Mouse (Mus musculus) neural tube, embryonic 14.5 days (tissue): ENCODE data around the gene Slc37a1. TPM values are rescaled to one million over a fixed set of nuclear protein-coding genes. Genes with fewer than 3 reads are reported as not detected.

Experiments
- ATAC-seq: fragments of 200-750 bp; cut with Nextera tagmentation; 2 replicates; pipeline ENCODE4 v1.8.0; 2017; ENCODE audit warnings: low read depth, mild to moderate bottlenecking, moderate TSS enrichment, moderate library complexity
- H3K27ac ChIP-seq: fragments of 300-500 bp; sonication (generic); 2 replicates; pipeline ENCODE4 v1.5.1; 2014; ENCODE audit warnings: low read depth, mild to moderate bottlenecking, control low read depth, low read length, moderate library complexity, mixed read lengths
- H3K27me3 ChIP-seq: fragments of 300-500 bp; sonication (generic); 2 replicates; pipeline ENCODE4 v1.6.1; 2014; ENCODE audit warnings: low read length; ENCODE audit not compliant: control insufficient read depth, insufficient read depth
- H3K36me3 ChIP-seq: fragments of 300-500 bp; sonication (generic); 2 replicates; pipeline ENCODE4 v1.6.1; 2014; ENCODE audit warnings: low read length, mixed read lengths; ENCODE audit not compliant: control insufficient read depth, insufficient read depth
- H3K4me1 ChIP-seq: fragments of 300-500 bp; sonication (generic); 2 replicates; pipeline ENCODE4 v1.6.1; 2014; ENCODE audit warnings: low read length; ENCODE audit not compliant: control insufficient read depth, insufficient read depth
- H3K4me2 ChIP-seq: fragments of 300-500 bp; sonication (generic); 2 replicates; pipeline ENCODE4 v1.6.1; 2014; ENCODE audit warnings: mild to moderate bottlenecking, low read depth, low read length, control low read depth
- H3K4me3 ChIP-seq: fragments of 300-500 bp; sonication (generic); 2 replicates; pipeline ENCODE4 v1.5.1; 2014; ENCODE audit warnings: low read depth, low read length, control low read depth, mixed read lengths
- H3K9ac ChIP-seq: fragments of 300-500 bp; sonication (generic); replicated peaks from 2 replicates; pipeline ENCODE4 v1.6.1; 2014; ENCODE audit warnings: low read depth, mild to moderate bottlenecking, control low read depth, low read length, mixed read lengths
- H3K9me3 ChIP-seq: fragments of 300-500 bp; sonication (generic); 2 replicates; pipeline ENCODE4 v1.6.1; 2016; ENCODE audit warnings: low read length; ENCODE audit not compliant: control insufficient read depth
- WGBS: fragments of 180-500 bp; shearing (Covaris S2); extraction: QIAGEN DNeasy Blood & Tissue Kit; methylation state at CpG from one replicate; pipeline ENCODE4 v1.1.7; 2014; 5-methylcytosine and 5-hydroxymethylcytosine counted together
- polyA plus RNA-seq: library from polyadenylated mRNA; unstranded; fragments of >200 nt; fragmentation: Nextera tagmentation; extraction: Ambion mirVana; gene quantifications from 2 replicates; pipeline ENCODE4 v1.2.1, GENCODE M21; 2014

The Slc37a1 gene
- polyA plus RNA-seq, 1 experiment from 2014 or later = 10.1 TPM

GRCm38 (mm10) chr17:31325451-31326219, 39.0 kb downstream of the Slc37a1 start:
- no peak overlapping the region for H3K9ac ChIP-seq
- H3K4me1 ChIP-seq = peaks cover 2% of the 10 kb centered on the region; the same call in 1 of the 2 replicates
- no peaks in the 10 kb centered on the region for H3K27me3 ChIP-seq
- H3K9me3 ChIP-seq = no peaks in the 10 kb centered on the region
- peak overlapping the region; percentile 10; the same call in 1 of the 2 replicates for H3K27ac ChIP-seq
- no peak overlapping the region for H3K4me2 ChIP-seq
- WGBS = 67% methylated on average over 13 of the region's 13 CpGs
- no peak; the same call in 1 of the 2 replicates for ATAC-seq
- H3K36me3 ChIP-seq = no peaks in the 10 kb centered on the region
- H3K4me3 ChIP-seq = no peak overlapping the region

GRCm38 (mm10) chr17:31326220-31326852, 39.7 kb downstream of the Slc37a1 start:
- Histone ChIP-seq H3K27me3 (no peaks in the 10 kb centered on the region), H3K4me2 (no peak overlapping the region), H3K4me1 (peaks cover 2% of the 10 kb centered on the region; the same call in 1 of the 2 replicates), H3K4me3 (no peak overlapping the region), H3K9ac (no peak overlapping the region), H3K27ac (peak overlapping the region; percentile 10; the same call in 1 of the 2 replicates), H3K9me3 (no peaks in the 10 kb centered on the region), H3K36me3 (no peaks in the 10 kb centered on the region)
- WGBS = 25% methylated on average over 9 of the region's 9 CpGs
- ATAC-seq = 0 out of 2 replicates have a peak, but pooled peaks have one; percentile 13

GRCm38 (mm10) chr17:31328466-31328865, 41.9 kb downstream of the Slc37a1 start:
- WGBS = 70% methylated on average over 4 of the region's 4 CpGs
- no peak overlapping the region for H3K4me2 ChIP-seq
- no peaks in the 10 kb centered on the region for H3K27me3 ChIP-seq
- no peaks in the 10 kb centered on the region for H3K36me3 ChIP-seq
- no peak overlapping the region for H3K9ac ChIP-seq
- H3K27ac ChIP-seq = no peak overlapping the region
- no peak overlapping the region for H3K4me3 ChIP-seq
- peak; percentile 42; the same call in 1 of the 2 replicates for ATAC-seq
- no peaks in the 10 kb centered on the region for H3K9me3 ChIP-seq
- H3K4me1 ChIP-seq = peaks cover 2% of the 10 kb centered on the region; the same call in 1 of the 2 replicates

GRCm38 (mm10) chr17:31330622-31331021, 44.0 kb downstream of the Slc37a1 start:
- Histone ChIP-seq H3K27ac (no peak overlapping the region), H3K4me3 (no peak overlapping the region), H3K4me1 (peaks cover 2% of the 10 kb centered on the region; the same call in 1 of the 2 replicates), H3K4me2 (no peak overlapping the region), H3K9ac (no peak overlapping the region), H3K9me3 (no peaks in the 10 kb centered on the region), H3K36me3 (no peaks in the 10 kb centered on the region), H3K27me3 (no peaks in the 10 kb centered on the region)
- WGBS = 32% methylated on average over 4 of the region's 4 CpGs
- 0 out of 2 replicates have a peak, but pooled peaks have one; percentile 28 for ATAC-seq

GRCm38 (mm10) chr17:31331273-31331672, 44.7 kb downstream of the Slc37a1 start:
- Histone ChIP-seq H3K4me3 (no peak overlapping the region), H3K36me3 (no peaks in the 10 kb centered on the region), H3K9ac (no peak overlapping the region), H3K4me2 (no peak overlapping the region), H3K4me1 (peaks cover 2% of the 10 kb centered on the region; the same call in 1 of the 2 replicates), H3K9me3 (no peaks in the 10 kb centered on the region), H3K27ac (no peak overlapping the region), H3K27me3 (no peaks in the 10 kb centered on the region)
- no peak for ATAC-seq
- 90% methylated on average over 6 of the region's 6 CpGs for WGBS

- H3K9ac ChIP-seq = no peak overlapping the region
- no peaks in the 10 kb centered on the region for H3K36me3 ChIP-seq
- H3K4me3 ChIP-seq = no peak overlapping the region
- ATAC-seq = no peak
- H3K9me3 ChIP-seq = no peaks in the 10 kb centered on the region
- H3K27ac ChIP-seq = no peak overlapping the region
- no peaks in the 10 kb centered on the region for H3K27me3 ChIP-seq
- no peak overlapping the region for H3K4me2 ChIP-seq
- WGBS = 75% methylated on average over 3 of the region's 3 CpGs
- H3K4me1 ChIP-seq = no peaks in the 10 kb centered on the region
Measured at GRCm38 (mm10) chr17:31331920-31332319, 45.3 kb downstream of the Slc37a1 start.

GRCm38 (mm10) chr17:31332333-31332732, 45.7 kb downstream of the Slc37a1 start:
- 61% methylated on average over 1 of the region's 1 CpGs for WGBS
- H3K9ac ChIP-seq = no peak overlapping the region
- ATAC-seq = no peak

GRCm38 (mm10) chr17:31334509-31335260, 48.1 kb downstream of the Slc37a1 start:
- Histone ChIP-seq H3K36me3 (no peaks in the 10 kb centered on the region), H3K27me3 (no peaks in the 10 kb centered on the region), H3K4me3 (no peak overlapping the region), H3K4me1 (no peaks in the 10 kb centered on the region), H3K4me2 (no peak overlapping the region), H3K9ac (no peak overlapping the region), H3K27ac (no peak overlapping the region), H3K9me3 (no peaks in the 10 kb centered on the region)
- ATAC-seq = no peak
- 89% methylated on average over 11 of the region's 11 CpGs for WGBS

More at GRCm38 (mm10) chr17:31332333-31332732, 45.7 kb downstream of the Slc37a1 start:
- no peak overlapping the region for H3K4me3 ChIP-seq
- H3K27ac ChIP-seq = no peak overlapping the region
- H3K36me3 ChIP-seq = no peaks in the 10 kb centered on the region
- H3K4me1 ChIP-seq = no peaks in the 10 kb centered on the region
- no peaks in the 10 kb centered on the region for H3K27me3 ChIP-seq
- H3K4me2 ChIP-seq = no peak overlapping the region
- no peaks in the 10 kb centered on the region for H3K9me3 ChIP-seq
